Mouse (Mus musculus) testis, adult 10 weeks (tissue): ENCODE results near the gene Shc4. TPM values are rescaled to one million over a fixed set of nuclear protein-coding genes. Genes with fewer than 3 reads are reported as not detected.

Experiments used
- polyA plus RNA-seq: library from polyadenylated mRNA; stranded (reverse); fragments of 350-450 nt; fragmentation: Illumina TruSeq; extraction: RNeasy Lipid Tissue Mini Kit (QIAGEN cat#74804); gene quantifications from one replicate; pipeline ENCODE4 v1.2.3, GENCODE M21; 2014; ENCODE audit warnings: low read depth, low replicate concordance

Gene Shc4
- polyA plus RNA-seq, result 17.8 TPM

GRCm38 (mm10) chr2:125724086-125724430, at the start of gene Shc4:
Shc4 (minus strand) TSS chr2:125724148.

GRCm38 (mm10) chr2:125672957-125673631, 50.9 kb downstream of the Shc4 start, which contains the start of gene Eid1:
Eid1 (plus strand) TSS chr2:125673095.

GRCm38 (mm10) chr2:125624837-125625351, 99.1 kb downstream of the Shc4 start, which contains the start of gene Cep152:
Cep152 (minus strand) TSS chr2:125625113.

Other genes starting within 250 kb of the Shc4 start
- not detected for gene Gm9913, start 219.1 kb downstream of the Shc4 start, polyA plus RNA-seq
- gene Fbn1, start 216.2 kb downstream of the Shc4 start, polyA plus RNA-seq, result 1.4 TPM
- 3.0 TPM for gene Cep152, start 99.0 kb downstream of the Shc4 start, polyA plus RNA-seq
- 46.0 TPM for gene Eid1, start 51.1 kb downstream of the Shc4 start, polyA plus RNA-seq
- 15.6 TPM for gene Secisbp2l, start 58.7 kb upstream of the Shc4 start, polyA plus RNA-seq
- gene Galk2, start 135.0 kb upstream of the Shc4 start, polyA plus RNA-seq, result 31.7 TPM
- gene Cops2, start 135.0 kb upstream of the Shc4 start, polyA plus RNA-seq, result 379 TPM